Mouse (Mus musculus): ENCODE data around the gene Nacc2. TPM values are rescaled to one million over a fixed set of nuclear protein-coding genes. Genes with fewer than 3 reads are reported as not detected.

Nacc2 gene
- total RNA-seq, 2 experiments from 2014 or later: 64.8 to 75.2 TPM

DNA sequence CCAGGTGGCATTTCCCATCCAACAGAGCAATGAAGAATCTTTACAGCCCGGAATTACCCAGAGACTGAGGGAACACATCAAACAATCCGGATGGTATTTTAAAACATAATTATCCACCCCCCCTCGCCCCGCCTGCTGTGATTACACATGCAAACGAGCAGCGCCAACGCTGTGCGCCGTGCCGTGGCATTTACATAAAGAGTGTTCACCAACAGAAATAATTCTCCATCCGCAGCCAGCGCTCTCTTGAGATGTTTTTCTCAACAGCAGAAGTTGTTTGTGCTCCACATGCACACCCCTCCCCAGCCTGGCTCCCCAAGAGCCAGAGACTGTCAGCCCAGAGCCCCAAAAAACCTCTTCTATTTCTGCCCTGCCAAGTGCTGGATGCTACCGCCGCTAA is 56.5 kb downstream of the Nacc2 start:
- DNase-seq (ENCODE audit: low spot score in 2 of 2): peak; percentile 85 to 96
- intact Hi-C loops (cut with DNase I): loop anchor here (1.0 to 5.0 kb wide), 2 partner anchors 25 to 231 kb away; no protein-coding TSS in a partner anchor

DNA sequence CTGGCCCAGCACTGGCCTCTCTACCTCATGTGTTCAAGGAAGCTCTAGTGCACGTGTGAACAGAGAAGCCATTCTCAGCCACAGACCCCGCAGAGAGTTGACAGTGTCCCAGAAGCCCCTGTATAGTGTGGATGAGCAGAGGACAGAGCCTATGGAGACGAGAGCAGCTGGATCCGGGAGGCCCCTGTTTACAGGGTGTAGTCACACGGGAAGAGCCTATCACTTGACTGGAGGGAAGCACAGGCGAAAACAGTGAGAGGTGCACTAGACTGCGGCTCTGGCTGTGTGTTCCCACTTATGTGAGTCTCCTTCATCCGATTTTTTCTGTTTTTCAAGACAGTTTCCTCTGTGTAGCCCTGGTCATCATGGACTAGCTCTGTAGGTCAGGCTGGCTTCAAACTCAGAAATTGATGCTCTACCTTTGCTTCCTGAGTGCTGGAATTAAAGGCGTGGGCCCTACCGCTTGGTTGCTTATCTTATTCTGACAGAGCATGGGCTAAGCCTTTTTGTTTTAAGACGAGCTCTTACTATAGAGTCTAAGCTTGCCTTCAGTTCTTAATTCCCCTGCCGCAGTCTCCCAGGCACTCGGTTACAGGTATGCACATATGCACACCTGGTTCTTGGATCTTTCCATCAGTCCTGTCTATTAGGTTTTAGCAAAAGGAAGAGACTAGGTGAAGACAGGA is 60.1 kb downstream of the Nacc2 start:
- no peak for DNase-seq (ENCODE audit: low spot score in 2 of 2)
- intact Hi-C loops (cut with DNase I): no loop called here

DNA sequence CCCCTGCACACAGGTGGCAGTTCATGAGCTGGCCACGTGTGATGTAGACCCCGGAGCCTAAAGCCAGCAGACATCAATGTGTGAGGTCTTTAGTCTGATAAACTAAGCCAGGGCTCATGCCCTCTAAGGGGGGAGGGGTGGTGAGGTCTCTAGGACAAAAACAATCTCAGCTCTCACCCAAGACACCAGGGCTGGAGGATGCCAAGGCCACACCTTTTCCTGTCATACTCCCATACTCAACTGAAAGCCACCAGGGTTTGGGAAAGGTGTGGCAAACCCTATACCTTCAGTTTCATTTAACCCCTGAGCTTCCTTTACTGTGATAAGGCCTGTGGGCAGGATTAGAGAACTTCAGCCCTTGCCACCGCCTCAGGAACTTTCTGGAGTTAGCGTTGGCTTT is 60.8 kb downstream of the Nacc2 start:
- intact Hi-C loops (cut with DNase I): no loop called here
- DNase-seq (ENCODE audit: low spot score in 2 of 2): no peak

DNA sequence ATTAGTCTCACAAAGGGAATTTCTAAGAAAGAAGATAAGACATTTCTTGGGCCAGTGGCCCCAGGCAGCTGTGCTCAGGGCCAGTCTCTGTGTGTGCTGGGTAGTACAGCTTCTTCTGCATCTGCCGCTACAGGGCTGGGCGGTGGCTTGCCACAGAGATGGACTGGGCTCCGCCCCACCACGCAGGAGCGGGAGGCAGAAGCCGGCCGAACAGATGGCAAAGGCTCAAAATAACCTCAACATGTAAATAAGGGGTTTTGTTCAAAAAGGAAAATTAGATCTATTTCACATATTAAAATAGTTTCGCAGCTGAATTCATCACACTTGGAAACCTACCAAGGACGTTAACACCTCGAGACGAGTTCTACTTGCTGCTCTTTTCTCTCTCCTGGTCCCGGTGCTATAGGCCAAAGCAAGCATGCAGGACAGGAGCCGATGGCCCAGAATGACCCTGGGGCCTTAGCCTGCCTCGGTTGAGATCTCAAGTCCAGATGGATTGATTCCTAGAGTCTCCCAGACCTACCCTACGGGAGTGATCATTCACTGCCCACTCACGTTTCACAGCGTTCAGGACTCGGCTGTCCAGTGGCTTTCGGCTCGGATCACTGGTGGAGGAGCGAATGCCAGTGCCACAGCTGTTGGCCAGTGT is 61.9 kb downstream of the Nacc2 start:
- peak; percentile 64 to 80 for DNase-seq (ENCODE audit: low spot score in 2 of 2)
- intact Hi-C loops (cut with DNase I): no loop called here

DNA sequence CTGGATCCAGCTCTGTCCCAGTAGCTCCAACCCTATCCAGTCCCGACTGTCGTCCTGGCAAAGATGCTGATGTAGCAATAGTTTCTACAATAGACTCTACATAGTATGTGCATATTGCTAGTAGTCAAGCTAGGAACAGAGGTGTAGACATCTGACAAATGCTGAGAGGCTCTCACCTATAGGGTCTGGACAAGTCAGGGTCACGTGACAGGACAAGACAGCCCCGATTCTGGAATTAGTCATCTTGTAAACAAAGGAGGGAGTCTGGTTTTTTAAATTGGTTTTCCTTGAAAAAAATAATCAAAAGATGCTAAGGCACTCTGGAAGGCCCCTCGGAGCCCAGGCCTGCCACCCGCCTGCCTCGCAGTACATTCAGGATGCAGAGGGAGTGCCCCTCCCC is 66.0 kb downstream of the Nacc2 start:
- no peak for DNase-seq (ENCODE audit: low spot score in 2 of 2)
- intact Hi-C loops (cut with DNase I): no loop called here

DNA sequence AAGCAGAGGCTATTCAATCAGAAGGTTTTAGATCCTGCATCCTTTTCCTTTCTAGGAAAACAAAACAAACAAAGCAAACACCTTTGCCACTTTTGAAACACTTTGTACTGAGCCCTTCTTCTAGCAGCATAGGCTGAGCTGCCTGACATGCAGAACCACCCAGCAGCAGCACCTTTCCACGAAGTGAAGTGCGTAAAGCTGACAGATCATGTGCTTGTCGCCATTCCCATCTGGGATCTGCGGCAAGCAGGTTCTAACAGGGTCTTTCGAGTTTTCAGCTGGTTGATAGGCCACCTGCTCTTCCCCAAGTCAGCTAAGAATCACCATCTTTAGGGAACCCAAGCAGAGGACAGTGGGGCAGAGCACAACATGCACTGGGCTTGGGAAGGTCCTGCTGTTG is 66.8 kb downstream of the Nacc2 start:
- no peak for DNase-seq (ENCODE audit: low spot score in 2 of 2)
- intact Hi-C loops (cut with DNase I): no loop called here

DNA sequence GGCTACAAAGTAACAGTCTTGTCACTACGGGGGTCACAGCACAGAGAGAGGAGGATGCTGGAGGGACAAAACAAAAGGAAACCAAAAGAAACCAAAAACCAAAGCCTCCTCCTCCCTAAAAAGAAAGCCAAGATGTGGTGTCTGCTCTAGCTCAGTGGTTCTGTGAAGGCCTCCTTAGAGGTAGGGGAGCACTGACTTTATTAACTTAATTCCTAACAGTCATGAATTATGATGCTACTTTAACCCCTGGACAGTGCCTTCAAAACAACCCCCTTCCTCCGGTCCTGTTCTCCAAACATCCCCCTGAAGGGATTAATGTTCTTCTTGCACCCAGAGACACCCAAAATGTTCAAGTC is 67.3 kb downstream of the Nacc2 start:
- DNase-seq (ENCODE audit: low spot score in 2 of 2): no peak
- intact Hi-C loops (cut with DNase I): loop anchor here (1.0 kb wide), 2 partner anchors 31 to 87 kb away; no protein-coding TSS in a partner anchor

DNA sequence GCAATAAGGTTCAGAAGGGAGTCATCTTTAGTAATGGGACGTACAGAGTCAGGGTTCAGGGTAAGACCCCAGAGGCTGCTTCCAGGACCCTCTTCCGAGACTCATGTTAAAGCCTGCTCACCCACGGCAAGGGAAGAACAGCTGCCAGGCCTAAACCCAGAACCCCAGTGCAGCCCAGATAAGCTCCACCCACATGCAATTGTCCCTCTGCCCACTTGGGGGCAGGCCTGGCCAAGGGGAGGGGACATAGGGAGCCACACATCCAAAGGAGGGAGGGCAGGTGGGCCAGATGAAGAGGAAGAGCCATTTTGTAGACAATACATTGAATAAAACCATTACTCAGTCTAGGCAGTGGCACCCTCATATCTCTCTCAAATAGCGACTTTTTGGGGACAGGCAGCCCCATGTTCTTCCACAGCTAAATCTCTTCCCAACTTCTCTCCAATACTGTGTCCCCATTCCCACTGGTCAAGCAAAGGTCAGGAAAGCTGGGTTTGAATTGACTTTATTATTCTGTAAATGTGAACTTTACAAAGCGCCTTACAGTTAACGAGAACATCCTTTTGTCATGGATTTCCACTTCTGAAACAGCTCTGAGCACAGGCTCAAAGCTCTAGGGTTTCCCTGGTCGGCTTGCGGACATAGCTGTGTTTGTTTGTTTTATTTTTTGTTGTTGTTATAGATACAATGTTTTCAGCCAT is 67.8 kb downstream of the Nacc2 start:
- DNase-seq (ENCODE audit: low spot score in 2 of 2): peak; percentile 45 to 65
- intact Hi-C loops (cut with DNase I): loop anchor here (1.0 kb wide), 2 partner anchors 31 to 87 kb away; no protein-coding TSS in a partner anchor

DNA sequence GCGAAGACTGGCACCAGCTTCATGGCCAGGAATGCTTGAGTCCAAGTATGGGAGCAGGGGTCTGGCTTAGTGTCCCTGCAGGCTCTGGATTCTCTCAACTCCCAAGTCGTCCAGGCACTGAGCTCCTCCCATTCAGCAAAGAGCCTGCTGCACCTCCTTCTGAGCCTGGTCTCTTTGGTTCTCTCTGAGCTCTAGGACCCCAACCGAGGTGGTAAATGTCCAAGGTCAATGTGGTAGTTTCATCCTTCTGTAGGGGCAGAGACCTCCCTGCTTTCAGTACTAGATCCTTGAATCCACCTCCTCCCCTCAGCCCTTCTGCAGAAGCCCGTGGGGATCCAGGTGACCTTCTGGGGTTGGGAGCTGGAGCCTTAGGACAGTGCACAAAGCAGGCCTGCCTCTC is 70.2 kb downstream of the Nacc2 start:
- no peak for DNase-seq (ENCODE audit: low spot score in 2 of 2)
- intact Hi-C loops (cut with DNase I): no loop called here

DNA sequence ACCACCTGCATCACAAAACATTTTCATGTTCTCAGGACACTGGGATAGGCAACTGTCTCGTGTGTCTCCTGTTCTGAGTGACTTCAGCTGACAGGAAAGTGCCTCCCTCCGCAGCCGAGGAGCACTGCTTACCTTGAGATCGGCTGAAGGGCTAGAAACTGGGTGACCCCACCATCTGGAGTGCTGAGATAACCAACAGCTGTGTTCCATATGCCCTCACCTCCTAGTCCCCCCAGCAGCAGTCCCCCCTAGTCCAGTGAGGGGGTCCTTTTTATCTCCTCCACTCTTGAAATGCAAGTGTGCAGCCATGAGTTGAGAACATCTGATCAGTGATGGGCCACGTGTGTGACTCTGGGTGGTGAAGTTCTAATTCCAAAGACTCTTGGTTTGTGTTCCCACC is 74.2 kb downstream of the Nacc2 start:
- intact Hi-C loops (cut with DNase I): no loop called here
- DNase-seq (ENCODE audit: low spot score in 2 of 2): no peak

DNA sequence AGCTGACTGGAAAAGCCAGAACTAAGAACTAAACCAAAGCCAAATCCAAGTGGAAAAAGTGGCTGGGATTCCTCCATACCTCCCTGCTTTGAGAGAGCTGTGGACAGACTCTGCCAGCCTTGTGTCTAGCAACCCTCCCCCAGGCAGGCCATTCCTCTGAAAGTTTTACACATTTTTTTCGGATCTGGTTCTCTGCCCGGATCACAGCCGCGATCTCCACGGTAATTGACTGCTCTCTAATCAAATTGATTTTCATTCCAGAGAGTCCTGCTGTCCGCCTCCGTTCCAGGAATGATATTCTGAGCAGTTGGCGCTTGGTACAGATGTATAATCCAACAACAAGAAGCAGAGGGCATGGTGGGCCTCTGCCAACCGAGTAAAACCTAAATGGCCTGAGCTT is 78.8 kb downstream of the Nacc2 start:
- intact Hi-C loops (cut with DNase I): no loop called here
- DNase-seq (ENCODE audit: low spot score in 2 of 2): no peak

DNA sequence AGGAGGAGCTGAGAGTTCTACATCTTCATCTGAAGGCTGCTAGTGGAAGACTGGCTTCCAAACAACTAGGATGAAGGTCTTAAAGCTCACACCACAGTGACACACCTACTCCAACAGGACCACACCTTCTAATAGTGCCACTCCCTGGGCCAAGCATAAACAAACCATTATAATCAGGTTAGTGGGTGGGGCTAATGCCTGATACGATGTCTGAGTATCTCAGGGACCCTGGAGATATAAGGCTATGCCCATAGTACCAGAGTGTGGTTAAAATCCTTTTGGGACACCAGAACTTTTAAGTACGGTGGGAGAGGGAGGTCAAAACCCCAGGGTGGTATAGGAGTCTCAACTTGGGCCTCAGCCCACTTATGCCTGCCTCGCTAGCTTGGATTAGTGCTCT is 80.4 kb downstream of the Nacc2 start:
- intact Hi-C loops (cut with DNase I): no loop called here
- no peak for DNase-seq (ENCODE audit: low spot score in 2 of 2)

DNA sequence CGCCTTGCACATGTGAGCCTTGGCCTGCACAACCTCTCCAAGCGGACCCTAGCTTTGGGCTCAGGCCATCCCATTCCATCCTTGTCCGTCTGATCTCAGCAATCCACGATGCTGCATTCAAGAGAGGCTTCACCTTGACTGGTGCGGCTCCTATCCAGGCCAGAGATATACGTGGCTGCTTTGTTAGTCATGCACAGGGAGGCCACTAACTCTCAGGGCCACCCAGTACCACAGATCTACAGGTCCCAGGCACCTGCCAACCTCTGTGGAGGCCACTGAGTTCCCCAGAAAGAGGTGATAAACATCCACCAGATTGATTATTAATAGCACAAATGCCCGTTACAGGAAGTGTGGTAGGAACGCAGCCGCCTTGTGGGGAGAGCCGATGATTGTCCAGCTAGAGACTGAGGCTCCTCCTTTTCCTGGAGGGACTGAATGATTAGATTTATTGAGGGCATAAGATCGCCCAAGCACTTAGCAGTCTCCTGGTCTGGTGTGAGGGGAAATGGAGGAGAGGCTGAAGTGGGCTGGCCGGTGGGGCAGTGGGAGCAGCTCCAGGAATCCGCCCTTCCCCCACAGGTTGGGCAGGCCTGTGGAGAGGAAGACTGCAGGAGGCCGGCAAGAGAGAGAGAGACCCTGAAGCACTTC is 81.7 kb downstream of the Nacc2 start:
- intact Hi-C loops (cut with DNase I): no loop called here
- no peak for DNase-seq (ENCODE audit: low spot score in 2 of 2)

DNA sequence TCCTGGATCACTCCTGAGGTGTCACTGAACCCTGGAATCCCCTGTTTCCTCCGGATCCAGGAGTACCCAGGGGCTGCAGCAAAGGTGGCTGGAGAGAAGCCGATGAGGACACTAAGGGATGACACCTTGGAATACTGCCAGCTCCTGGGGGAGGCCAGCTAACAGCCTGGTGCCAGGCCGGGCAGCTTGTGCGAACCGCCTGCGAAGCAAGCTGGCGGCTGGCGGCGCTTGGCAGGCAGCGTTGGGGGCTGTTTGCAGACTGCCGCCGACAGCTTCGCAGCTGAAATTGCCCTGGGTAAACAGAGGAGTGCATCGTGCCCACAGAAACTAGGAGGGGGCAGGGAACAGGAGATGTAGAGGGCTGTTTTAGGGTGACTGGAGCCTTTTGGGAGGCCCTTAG is 83.1 kb downstream of the Nacc2 start:
- intact Hi-C loops (cut with DNase I): loop anchor here (5.0 kb wide), 1 partner anchor 237 kb away; no protein-coding TSS in a partner anchor
- DNase-seq (ENCODE audit: low spot score in 2 of 2): peak; percentile 55 to 63

DNA sequence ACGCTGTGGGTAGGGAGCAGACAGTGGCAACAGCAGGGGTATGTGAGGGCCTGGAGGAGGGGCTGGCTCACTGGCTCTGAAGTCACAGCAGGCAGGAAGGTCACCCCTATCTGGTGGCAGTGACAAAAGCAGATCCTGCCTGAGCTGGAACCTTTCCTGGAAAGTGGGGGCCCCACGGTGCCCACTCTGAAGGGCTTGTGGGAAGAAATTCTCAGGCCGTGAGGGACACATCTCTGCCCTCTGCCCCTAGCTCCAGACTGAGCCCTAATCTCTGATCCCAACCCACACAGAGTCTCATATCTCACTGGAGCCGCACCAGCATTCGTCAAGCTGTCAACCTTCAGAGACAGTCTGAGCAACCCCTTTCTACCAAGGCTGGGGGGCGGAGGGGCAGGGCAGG is 85.6 kb downstream of the Nacc2 start:
- intact Hi-C loops (cut with DNase I): loop anchor here (5.0 kb wide), 1 partner anchor 240 kb away; no protein-coding TSS in a partner anchor

DNA sequence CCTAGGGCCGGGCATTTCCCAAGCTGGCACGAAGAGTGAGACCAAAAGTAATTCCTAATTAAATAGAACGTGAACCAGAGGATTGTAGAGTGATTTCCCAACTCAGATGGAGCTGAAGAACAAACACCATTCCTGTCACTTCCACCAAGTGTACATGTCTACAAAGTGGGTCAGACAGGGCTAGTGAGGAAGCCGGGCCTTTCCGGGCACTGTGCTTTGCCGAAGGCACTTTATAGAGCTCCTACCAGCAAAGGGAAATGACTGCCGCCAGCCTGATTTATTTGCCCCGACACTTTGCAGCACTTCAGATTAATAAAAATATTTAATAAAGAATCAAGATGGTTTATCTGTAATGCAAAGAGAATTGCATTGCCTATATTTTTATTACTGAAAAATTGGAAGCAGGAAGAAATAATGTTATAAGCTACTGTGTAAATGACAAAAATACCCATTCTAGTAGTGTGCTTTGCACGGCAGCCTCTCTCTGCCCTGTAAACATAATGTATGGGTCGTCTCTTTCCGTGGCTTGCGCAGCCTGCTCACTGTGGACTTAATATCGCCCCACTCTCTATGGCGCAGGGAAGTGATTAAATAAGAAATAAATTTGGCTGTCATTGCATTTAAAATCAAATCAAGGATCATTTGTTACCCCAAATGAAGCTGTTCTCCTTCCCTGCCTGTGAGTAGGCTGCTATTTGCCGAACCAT is 88.5 kb downstream of the Nacc2 start:
- DNase-seq (ENCODE audit: low spot score in 2 of 2): no peak
- intact Hi-C loops (cut with DNase I): loop anchor here (5.0 kb wide), 1 partner anchor 243 kb away; no protein-coding TSS in a partner anchor

More for the DNA sequence above, 85.6 kb downstream of the Nacc2 start:
- no peak for DNase-seq (ENCODE audit: low spot score in 2 of 2)

DNA sequence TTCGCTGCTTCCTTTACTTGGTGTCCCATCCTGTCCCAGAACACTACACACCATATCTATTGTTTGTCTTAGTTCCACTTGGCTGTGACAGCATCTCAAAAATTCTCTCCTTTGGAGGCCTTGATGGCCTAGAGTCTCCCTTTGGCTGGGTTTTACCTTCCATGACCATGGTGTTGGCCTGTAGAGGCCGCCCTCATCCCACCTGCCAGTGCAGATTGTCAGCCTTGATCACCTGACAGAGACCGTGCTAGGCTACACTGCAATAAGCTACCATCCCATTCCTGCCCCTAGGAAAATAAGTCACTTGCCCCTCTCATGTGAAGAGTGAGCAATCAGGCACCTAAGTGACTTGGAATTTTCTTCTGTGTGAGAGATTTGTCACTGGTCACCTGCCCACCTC is 92.7 kb downstream of the Nacc2 start:
- intact Hi-C loops (cut with DNase I): no loop called here
- no peak for DNase-seq (ENCODE audit: low spot score in 2 of 2)

DNA sequence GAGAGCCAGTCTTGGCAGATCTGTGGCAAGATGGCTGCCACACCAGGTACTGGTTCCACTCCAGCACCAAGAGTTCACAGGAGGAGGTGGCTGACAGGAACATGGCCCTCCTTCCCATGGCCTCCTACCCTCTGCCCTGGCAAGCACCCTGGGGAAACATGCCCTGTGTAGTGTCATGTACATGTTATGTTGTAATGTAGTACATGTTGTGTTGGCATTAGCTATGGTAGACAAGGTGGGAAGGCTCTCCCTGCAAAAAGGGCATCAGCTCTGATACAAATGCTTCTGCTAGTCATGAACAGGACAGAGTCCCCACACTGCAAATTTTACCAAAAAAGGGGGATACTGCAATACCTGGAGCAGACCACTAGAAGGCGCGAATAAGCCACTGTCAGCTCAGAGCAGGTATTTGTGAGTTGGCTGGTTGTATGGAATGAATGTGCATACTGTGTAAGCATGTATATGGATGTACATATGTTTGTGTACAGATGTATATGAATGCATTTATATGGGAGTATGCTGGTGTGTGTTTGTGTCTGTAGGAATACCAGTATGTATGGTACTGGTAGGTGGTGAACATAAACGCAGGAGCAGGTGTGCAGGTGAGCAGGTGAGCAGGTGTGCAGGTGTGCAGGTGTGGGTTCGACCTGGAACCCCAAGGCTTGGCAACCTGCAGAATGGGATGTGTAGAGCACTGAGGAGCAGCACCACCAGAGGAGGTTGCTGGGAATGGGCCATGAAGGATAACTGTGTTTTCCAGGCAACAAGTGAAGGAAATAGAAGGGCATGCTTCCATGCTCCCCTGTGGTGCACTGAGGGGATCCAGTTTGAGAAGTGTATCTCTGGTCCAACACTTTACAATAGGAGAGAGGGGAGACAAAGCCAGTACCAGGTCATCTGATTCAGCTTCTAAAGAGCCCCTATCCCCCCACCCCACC is 98.6 kb downstream of the Nacc2 start:
- peak; percentile 38 to 59 for DNase-seq (ENCODE audit: low spot score in 2 of 2)
- intact Hi-C loops (cut with DNase I): loop anchor here (1.0 to 2.0 kb wide), 2 partner anchors 46 to 118 kb away; no protein-coding TSS in a partner anchor
